Mouse (Mus musculus): Measurements from ENCODE around the gene Lima1. TPM values are rescaled to one million over a fixed set of nuclear protein-coding genes. Genes with fewer than 3 reads are reported as not detected.

The Lima1 gene
- total RNA-seq, 1 experiment from 2014 or later, result 2.2 TPM

- ATAC-seq (replicated peaks; ENCODE audit: low read depth, poor library complexity, severe bottlenecking), result no peak
Measured at GRCm38 (mm10) chr15:99872543-99872942, 2.7 kb downstream of the Lima1 start.

GRCm38 (mm10) chr15:99867654-99868053 is 7.6 kb downstream of the Lima1 start:
- no peak for ATAC-seq (replicated peaks; ENCODE audit: low read depth, poor library complexity, severe bottlenecking)

- peak; percentile 54; the same call in 1 of the 2 replicates for ATAC-seq (replicated peaks; ENCODE audit: low read depth, poor library complexity, severe bottlenecking)
Measured at GRCm38 (mm10) chr15:99866450-99867221, 8.6 kb downstream of the Lima1 start.

- ATAC-seq (replicated peaks; ENCODE audit: low read depth, poor library complexity, severe bottlenecking), result no peak
Measured at GRCm38 (mm10) chr15:99865942-99866341, 9.3 kb downstream of the Lima1 start.

- no peak for ATAC-seq (replicated peaks; ENCODE audit: low read depth, poor library complexity, severe bottlenecking)
Measured at GRCm38 (mm10) chr15:99865494-99865941, 9.7 kb downstream of the Lima1 start.

- ATAC-seq (replicated peaks; ENCODE audit: low read depth, poor library complexity, severe bottlenecking), result no peak
Measured at GRCm38 (mm10) chr15:99865046-99865445, 10.2 kb downstream of the Lima1 start.

- ATAC-seq (replicated peaks; ENCODE audit: low read depth, poor library complexity, severe bottlenecking), result no peak
Measured at GRCm38 (mm10) chr15:99863786-99864185, 11.5 kb downstream of the Lima1 start.

- no peak for ATAC-seq (replicated peaks; ENCODE audit: low read depth, poor library complexity, severe bottlenecking)
Measured at GRCm38 (mm10) chr15:99863358-99863757, 11.9 kb downstream of the Lima1 start.

GRCm38 (mm10) chr15:99862473-99862872 is 12.8 kb downstream of the Lima1 start:
- no peak for ATAC-seq (replicated peaks; ENCODE audit: low read depth, poor library complexity, severe bottlenecking)

- ATAC-seq (replicated peaks; ENCODE audit: low read depth, poor library complexity, severe bottlenecking), result no peak
Measured at GRCm38 (mm10) chr15:99861955-99862354, 13.3 kb downstream of the Lima1 start.

GRCm38 (mm10) chr15:99861536-99861935 is 13.7 kb downstream of the Lima1 start:
- no peak for ATAC-seq (replicated peaks; ENCODE audit: low read depth, poor library complexity, severe bottlenecking)

- ATAC-seq (replicated peaks; ENCODE audit: low read depth, poor library complexity, severe bottlenecking), result no peak
Measured at GRCm38 (mm10) chr15:99859644-99860392, 15.4 kb downstream of the Lima1 start.

GRCm38 (mm10) chr15:99857479-99857878 is 17.8 kb downstream of the Lima1 start:
- ATAC-seq (replicated peaks; ENCODE audit: low read depth, poor library complexity, severe bottlenecking), result no peak

- no peak for ATAC-seq (replicated peaks; ENCODE audit: low read depth, poor library complexity, severe bottlenecking)
Measured at GRCm38 (mm10) chr15:99855119-99855518, 20.1 kb downstream of the Lima1 start.

GRCm38 (mm10) chr15:99852606-99853237 is 22.5 kb downstream of the Lima1 start:
- ATAC-seq (replicated peaks; ENCODE audit: low read depth, poor library complexity, severe bottlenecking), result no peak

- ATAC-seq (replicated peaks; ENCODE audit: low read depth, poor library complexity, severe bottlenecking), result no peak
Measured at GRCm38 (mm10) chr15:99850265-99850664, 25.0 kb downstream of the Lima1 start.

GRCm38 (mm10) chr15:99847937-99848336 is 27.3 kb downstream of the Lima1 start:
- no peak for ATAC-seq (replicated peaks; ENCODE audit: low read depth, poor library complexity, severe bottlenecking)

GRCm38 (mm10) chr15:99847207-99847881 is 27.9 kb downstream of the Lima1 start:
- peak; percentile 37 for ATAC-seq (replicated peaks; ENCODE audit: low read depth, poor library complexity, severe bottlenecking)

- 0 out of 2 replicates have a peak, but pooled peaks have one; percentile 31 for ATAC-seq (replicated peaks; ENCODE audit: low read depth, poor library complexity, severe bottlenecking)
Measured at GRCm38 (mm10) chr15:99846633-99847032, 28.6 kb downstream of the Lima1 start.

GRCm38 (mm10) chr15:99843856-99844255 is 31.4 kb downstream of the Lima1 start:
- ATAC-seq (replicated peaks; ENCODE audit: low read depth, poor library complexity, severe bottlenecking), result no peak

Data from common myeloid progenitor, adult 5-6 weeks (primary cell).